Mouse (Mus musculus) skeletal muscle tissue, adult 2 months (tissue): ENCODE measurements at regions not wholly inside any gene's neighbourhood (a gene's known extent, or its start where the extent isn't known, plus 50 kb on each side); places are given as distances from the start of the nearest gene placed in this dataset.

Experiments used
- DNase-seq: peaks from one replicate; pipeline ENCODE4 v3.0.0-alpha.2; 2012; ENCODE audit warnings: low read depth, low spot score

DNA sequence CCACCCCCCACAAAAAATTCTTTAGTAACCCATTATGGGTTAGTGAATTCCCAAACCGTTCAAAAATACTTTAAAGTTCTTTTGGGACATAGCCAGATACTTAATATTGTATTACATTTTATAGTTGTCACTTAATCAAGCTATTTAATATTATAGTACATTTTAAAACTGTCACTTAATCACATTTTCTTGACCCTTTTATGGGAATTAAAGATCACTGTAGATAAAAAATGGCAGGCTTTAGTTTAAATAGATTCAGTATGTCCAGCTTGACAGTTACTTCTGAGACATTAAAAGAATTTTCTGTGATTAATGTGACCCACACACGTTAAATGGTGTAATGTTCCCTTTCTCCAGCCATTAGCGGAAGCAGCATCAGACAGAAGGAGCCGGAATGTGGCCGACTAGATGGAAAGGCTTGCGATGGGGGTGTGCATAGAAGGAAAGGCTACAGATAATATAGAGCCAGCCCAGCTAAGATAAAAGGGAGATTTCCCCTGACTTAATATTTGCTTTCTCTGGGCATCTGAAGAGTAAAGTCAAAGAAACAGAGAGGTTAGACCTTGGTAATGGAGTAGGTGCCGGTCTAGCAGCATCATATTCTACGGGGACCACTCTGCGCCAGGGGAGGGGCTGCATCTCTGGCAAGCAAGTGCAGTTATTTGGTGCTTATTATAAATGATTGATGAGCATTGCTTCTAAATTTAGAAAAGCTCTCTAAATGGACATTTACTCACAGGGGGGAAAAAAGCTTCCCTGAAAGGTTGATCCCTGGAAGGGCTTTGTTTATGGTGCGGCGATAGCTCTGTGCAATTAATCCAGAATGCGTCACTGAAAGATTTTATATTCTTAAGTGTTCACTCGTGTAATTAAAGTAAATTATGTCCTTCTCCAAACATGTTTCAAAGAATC, 331.8 kb upstream of the Meis1 start:
- no peak for DNase-seq

DNA sequence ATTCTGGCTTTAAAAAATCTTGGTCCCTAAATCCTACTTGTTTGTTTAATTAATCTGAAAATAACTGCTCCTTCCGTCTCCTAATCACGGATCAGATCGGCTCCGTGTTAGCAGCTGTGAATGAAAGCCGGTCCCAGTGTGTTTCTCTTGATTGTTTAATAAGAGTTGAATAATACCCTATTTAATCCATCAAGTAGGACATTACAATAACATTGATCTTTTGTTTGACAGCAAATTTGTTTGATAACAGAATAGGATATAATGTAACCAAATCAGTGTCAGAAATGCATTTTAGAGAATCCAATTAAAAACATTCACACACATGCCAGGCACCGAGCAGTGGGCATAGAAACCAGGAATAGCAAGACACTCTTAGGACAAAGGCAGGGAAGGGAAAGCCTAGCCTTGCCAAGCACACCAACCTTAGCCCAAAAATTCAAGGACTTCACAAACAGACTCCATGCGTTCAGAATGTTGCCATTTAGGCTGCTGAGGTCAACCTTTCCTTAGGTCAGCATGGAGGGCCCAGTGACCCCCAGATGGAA, 332.5 kb upstream of the Meis1 start:
- no peak for DNase-seq

DNA sequence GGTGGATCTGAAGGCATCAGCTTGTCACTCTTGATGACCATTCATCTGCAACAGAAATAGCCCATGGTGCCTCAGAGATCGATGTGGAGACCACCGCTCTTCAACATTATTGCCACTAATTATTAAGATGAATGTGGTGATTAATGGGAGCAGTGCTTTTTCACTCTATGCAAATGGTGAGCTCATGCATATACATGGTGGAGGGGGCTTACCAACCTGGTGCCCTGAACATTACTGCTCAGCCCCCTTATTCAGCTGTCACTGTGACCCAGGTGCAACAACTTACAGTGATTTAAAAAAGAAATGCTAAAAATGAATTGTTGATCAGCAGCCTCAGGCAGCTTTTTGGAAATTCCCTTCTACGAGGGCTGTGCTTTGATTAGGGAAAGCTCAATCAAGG, 334.9 kb upstream of the Meis1 start:
- no peak for DNase-seq

DNA sequence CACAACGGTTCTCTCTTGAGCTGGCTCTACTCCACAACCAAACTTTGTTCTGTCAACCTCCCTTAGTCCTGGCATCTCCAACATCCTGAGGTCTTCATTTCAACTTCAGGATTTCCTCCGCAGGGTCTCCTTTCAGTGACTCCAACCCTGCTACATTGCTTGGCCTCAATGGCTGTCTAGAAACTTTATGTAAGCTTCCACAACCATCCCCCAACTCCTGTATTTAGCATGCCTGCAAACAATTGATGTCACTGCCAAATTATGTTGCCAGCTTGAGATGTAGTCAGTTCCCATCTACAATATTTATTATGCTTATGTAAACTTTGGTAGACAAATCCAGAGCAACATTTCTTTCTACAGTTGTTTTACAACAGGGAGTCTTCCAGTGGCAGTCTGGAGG, 336.4 kb upstream of the Meis1 start:
- no peak for DNase-seq

DNA sequence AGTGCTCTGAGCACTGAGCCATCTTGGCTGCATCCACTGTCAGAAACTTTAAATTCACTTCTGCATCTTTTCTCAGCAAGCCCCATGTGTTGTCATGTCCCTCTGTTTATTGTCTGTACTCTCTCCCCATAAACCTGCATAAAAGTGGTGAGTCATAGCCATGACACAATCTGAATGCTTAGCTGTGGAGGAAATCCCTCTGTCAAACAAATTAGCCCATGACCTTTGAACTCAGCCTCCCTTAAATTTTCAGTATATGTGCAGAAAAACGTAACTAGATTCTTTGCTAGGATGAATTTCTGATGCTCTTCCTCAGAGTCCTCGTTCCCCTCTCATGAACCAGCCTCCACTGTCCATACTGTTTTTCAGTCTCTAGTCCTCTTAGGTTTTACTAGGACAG, 337.4 kb upstream of the Meis1 start:
- no peak for DNase-seq

DNA sequence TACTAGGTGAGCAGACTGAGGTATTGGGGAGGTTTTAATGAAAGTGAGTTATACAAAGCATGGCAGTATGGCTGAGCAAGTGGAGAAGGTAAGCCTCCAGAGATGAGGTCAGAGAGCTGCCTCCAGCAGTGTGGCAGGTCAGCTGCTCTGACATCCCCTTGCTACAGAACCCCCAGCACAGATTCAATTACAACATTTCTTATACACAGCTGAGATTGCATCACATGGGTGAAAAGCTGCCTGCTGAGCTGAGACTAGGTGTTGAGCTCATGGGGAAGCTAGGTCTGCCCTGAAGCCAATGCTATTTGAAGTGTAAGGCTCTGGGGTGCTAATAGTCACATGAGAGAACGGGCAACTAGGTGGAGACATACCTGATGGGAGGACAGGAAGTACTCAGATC, 350.4 kb upstream of the Meis1 start:
- no peak for DNase-seq

DNA sequence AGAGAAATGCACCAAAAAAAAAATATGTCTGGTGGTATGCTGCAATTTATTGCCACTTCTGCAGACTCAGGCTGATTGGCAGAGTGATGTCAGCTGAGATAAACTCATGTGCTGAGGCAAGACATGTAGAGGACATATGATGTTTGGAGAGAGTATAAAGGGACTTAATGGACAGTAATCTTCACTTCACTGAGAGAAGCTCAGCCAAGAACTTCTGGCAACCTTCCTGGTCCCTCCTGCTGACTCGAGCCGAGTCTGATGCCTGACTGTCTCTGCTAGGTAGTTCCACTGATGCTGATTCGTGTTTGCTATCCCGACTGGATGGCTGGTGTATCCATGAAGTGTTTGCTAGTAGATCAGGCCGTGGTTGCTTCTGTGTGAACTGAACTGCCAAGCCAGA, 354.7 kb upstream of the Meis1 start:
- DNase-seq, result no peak

DNA sequence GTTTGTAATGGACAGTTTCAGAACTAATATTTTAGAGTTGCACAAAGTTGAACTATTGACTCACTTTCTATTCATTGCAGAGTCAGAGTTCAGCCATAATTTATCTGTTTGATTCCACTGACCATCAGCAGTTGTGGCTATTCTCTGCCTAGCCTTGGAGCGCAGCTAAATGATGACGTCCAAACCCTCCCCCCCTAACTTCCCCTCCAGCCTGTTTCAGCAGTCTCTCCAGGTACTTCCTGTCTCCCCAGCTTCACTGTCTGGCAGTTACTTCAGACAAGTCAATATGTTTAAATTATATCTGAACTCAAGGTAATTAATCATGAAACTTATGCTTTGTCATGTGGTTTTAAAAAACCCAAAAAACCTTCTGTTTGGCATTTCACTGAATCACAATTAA, 362.1 kb upstream of the Meis1 start:
- no peak for DNase-seq

DNA sequence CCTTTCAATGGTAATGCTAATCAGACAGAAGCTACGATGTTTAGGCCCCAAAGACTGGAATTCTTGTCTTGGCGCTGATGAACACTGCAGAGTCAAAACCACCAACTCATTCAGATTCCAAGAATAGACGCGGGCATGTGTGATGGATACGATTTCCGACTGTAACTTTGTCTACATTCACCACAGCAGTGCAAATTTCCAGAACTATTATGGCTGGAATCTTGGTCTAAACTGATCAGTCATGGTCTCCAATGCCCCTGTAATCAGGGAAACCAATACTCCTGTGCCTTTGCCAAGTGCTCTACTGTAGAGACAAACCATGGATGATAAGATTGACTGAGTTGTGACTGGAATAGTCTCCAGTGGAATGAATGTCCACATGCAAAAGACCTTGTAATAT, 370.4 kb upstream of the Meis1 start:
- DNase-seq, result no peak

DNA sequence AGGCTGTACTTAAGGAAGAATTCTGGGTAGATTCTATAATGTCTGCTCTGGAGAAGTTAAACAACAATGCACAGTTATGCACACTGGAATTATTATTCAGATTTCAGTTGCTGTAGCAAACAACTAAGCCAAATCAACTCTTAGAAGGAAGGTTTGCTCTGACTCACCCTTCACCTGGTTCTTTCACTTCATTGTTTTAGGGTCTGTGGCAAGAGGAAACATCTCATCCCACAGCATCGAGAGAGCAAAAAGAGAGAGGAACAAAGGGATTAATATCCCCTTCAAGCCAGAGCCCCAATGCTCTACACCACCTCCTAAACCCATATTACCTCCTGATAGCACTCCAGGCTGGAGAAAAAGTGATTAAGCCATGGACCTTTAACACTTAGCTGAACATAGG, 373.4 kb upstream of the Meis1 start:
- DNase-seq, result no peak

DNA sequence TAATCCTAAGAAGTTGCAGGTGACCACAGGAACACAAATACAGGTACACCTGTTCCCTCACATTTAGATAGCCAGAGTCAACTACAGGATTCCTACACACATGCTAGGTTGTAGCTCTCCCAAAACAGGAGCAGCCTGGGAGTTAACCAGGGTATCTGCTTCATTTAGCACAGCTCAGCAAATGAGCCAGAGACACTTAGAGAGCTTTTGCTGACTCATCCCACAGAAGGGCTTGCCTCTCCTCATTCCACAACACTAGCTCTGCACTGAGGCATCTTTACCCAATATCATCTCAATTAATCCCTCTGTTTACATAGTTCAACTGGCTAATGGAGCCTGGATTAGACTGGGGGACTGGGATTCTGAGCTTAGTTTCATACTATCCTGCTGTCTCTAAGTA, 375.6 kb upstream of the Meis1 start:
- DNase-seq, result no peak

DNA sequence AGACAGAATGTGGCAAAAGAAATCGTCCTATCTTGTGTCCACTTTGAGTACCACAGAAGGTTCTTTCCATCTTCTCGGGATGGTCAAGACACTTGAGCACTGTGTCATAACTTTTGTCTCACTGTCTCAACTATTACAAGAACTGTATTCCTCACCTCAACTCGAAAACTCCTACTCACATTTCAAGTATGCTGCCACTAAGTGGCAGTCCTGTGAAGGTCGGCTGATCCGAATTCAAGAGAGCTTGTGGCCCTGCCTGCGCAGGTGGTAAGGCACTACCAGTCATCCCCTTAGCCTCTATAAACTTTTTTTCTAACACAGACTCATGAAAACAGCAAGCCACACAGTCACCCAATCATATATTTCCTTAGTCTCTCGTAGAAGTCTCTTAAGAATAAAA, 381.6 kb upstream of the Meis1 start:
- no peak for DNase-seq

DNA sequence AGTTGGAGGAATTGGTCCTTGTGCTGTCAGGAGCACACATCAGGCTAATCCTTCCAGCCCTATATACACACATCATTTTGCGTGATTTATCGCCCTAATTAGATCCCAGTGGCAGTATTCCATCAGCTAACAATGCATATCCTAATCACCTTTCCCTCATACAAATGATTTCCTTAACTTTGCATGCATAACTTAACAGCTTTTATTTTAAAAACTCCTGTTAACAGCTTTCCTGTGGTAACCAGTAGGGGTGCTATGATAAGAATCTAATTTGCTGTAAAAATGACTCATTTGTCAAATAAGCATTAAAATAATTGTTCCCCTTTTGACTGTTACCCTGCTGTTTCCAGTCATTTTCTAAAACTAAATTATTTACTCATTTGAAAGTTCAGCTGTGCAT, 401.4 kb upstream of the Meis1 start:
- no peak for DNase-seq

DNA sequence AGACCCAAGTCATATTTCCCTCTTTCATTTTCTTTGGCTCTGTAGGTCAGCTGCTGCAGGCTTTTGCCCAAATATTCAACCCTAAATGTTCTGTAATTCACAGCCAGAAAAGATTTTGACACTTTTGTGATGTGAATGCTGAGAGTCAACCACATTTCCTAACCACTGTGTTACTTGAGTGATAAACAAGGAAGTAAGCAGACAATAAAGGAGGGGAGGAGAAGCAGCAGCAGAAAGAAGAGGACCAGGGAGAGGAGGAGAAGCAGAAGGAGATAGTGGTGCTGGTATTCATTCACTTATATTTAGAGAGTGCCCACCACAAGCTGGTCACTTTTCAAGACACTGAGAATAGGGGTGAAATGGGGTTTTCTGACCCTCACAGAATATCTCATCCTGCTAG, 404.5 kb upstream of the Meis1 start:
- DNase-seq, result no peak

DNA sequence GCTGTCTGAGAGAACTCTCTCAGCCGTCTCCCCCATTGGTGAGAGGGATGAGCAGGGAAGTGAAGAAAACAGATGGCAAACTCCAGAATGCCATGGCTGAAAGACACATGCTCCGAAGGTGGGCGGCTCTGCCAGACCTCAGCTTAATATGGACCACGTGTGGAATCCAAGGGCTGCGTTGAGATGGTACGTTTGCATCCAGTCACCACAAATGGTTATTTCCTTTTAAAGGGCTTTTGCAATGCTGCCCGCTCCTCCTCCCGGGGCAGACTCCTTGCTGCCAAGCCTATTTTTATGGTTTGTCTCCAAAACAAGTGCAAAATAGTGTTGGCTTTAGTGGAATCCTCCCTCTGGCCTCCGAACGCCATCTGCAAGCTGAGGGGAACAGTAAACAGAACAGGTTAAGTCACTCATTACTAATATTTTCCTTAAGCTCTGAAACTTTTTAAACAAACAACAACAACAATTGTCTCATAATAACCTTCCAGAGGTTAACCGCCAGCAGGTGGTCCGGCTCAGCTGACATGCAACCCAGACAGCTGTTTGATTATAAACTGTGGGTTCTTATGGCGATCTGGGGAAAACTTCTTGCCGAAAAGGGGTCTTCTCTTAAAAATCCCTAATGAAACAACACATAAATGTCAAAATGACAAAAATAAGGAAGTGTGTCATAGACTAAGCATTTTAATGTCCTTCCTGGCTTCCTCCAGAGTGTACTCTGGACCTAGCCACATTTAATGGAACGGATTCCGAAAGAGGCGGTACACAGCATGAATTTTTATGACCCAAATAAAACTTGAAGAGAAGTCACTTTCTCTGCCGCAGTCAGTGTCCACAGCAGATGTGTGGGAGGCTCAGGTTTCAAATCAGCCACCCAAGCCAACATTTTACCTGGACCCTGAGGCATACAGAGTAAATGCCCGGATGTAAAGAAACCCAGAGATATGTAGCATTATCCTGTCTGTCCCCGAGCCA, 405.3 kb upstream of the Meis1 start:
- peak; percentile 43 for DNase-seq

DNA sequence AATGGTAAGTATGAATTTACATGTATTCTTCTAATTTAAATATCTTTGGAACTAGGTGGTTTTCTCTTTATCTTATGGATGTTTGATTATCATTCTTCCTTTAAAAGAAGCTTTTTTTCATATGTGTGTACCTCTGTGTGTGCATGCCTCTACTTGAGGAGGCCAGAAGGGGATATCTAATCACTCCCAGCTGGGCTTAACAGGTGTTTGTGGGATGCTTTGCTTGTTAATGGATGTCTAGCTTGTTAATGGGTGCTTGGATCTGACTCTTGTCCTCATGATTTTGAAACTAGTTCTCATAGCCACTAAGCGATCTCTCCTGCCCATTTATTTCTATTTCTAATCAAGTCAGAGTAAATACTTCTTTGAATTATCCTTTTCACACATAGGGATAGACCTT, 408.8 kb upstream of the Meis1 start:
- DNase-seq, result no peak

DNA sequence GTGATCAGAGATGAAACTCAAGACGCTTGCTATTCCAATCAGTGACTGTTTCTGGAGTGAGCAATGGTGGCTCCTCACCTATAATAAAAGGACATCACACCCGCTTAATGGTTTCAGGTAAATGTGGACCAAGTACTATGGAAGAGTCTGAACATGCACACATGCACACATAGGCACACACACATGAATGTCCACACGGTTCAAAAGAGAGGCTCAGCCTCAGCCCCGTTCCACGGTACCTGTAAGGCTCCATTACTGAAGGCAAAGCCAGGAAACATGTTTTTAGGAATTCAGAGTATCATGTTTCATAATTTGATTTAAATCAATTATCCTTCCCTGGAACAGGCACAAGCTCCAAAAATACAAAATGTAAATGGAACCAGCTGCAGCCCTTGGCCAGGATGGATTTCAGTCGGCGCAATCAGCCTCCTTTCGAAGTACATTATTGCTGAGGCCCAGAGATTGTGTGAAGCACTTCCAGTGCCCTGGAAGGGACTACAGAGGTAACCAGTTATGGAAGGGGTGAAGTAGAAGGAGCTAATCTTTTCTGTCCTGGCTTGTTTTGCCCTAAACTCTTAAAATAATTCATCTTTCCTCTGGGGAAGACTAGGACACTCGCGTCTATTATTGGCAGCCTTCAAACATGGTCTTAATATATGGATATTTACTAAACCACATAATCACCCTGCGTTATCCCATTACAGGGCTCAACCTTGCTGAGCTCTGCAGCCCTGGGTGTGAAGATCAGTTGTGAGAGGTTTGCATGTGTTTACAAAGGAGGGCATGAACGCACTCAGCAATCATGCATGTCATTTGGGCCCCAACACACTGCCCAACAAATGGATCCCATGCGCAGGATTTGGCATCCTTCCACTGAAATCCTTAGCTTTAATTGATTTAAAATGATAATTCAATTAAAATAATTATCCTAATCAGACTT, 415.2 kb upstream of the Meis1 start:
- DNase-seq, result no peak

DNA sequence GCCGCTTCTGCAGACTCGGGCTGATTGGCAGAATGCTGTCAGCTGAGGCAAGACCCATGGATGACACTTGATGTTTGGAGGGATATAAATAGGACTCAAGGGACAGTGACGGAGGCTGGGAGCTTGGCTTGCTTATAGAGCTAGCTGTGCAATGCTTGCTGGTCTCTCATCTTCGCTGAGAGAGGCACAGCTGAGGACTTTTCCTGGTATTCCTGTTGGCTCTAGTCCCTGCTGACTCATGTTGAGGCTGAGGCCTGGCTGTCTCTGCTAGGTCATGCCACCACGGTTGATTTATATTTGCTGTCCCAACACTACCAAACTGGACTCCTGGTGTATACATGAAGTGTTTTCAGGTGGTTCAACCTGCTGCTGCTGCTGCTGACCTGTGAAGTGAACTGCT, 419.6 kb upstream of the Meis1 start:
- peak; percentile 28 for DNase-seq

DNA sequence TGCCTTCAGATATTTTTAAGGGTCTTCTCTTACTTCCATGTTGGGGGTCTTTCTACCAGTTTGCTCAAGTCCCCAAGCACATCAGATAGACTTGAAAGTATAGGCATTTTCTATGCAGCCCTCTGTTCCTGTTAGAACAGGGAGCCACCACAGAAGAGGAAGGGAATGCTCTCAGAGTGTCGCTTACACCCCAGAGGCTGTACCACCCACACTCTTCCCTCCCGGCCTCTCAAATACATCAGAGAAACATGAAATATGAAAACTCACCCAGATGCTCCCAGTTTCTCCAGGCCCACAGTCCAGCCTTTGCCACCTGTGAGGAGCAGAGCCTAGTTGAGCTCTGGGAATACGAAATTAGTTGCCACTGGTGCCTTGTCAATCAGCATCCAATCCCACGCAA, 423.2 kb upstream of the Meis1 start:
- no peak for DNase-seq

DNA sequence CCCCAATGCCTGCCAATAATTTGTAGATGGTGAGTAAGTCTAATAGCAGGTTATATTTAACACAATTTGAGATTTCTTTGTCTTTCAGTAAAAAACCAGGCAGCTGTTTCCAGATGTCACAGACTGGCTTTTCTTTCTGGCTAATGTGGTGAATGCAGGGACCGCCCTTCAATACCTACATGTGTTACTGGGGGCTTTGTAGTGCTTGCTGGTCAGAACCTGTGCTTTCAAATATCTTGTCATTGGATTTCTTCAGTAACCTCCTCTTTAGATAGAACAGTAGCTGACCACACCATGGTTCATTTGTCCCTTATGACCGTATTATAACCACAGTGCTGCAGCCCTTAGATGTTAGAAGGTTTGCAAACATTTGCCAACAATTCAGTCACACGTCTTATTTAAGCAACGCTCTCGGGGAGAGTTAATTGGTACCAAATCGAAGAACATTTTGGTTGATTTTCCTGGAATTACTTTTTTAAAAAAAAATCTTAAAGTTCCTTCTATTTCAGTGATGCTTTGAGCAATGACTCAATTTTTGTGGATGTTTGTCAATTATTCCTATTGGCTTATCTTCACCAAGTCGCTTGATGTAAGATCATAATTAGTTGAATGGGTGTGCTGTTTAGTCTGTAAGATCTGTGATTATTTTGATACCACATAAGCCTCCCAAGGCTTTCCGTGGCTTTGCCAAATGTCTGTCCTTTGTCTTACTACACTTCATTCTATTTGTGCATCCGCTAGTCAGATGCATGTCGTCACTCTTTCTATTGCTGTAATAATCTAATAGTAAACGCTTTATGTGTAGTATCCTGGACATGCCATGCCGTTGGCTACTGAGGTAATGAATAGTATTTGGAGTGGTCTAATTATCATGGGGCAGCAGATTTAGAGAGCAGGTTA, 436.9 kb upstream of the Meis1 start:
- DNase-seq, result no peak
